Comparison of ENCODE assay signal across 8 mouse cellular contexts in genomic region chr15:82341675-82342542, GRCm38 (mm10). TPM values are rescaled to one million over a fixed set of nuclear protein-coding genes. Genes with fewer than 3 reads are reported as not detected.
DNase-seq lines count a peak whose midpoint lies in the region; ATAC-seq lines count a peak whose summit lies in the region.

No protein-coding gene starts in this region.

- peak overlapping the region; percentile 84 for H3K4me2 ChIP-seq in kidney, embryonic 14.5 days (replicated peaks; ENCODE audit: low read depth, low read length)

- no peaks in the 10 kb centered on the region for H3K36me3 ChIP-seq in kidney, embryonic 14.5 days (ENCODE audit: control insufficient read depth, insufficient read depth, low read length)

- no peaks in the 10 kb centered on the region for H3K27me3 ChIP-seq in kidney, embryonic 14.5 days (ENCODE audit: control insufficient read depth, insufficient read depth, low read length)

- H3K9ac ChIP-seq in kidney, embryonic 14.5 days (ENCODE audit: low read depth, low read length) = peak overlapping the region; percentile 36

- no peak for ATAC-seq in kidney, embryonic 14.5 days (ENCODE audit: low FRiP score, low TSS enrichment)

- no peak for DNase-seq in kidney, postnatal 14 days
- peak; percentile 71 for DNase-seq in c-Kit-positive CD71-negative TER-119-negative erythroid progenitor cells, embryonic 14.5 days (ENCODE audit: low read depth)
- DNase-seq in induced T-regulatory cell, adult 2 months (ENCODE audit: low read depth) = peak; percentile 75
- peak; percentile 55 to 75 for DNase-seq in natural killer cell, adult 2 months (ENCODE audit: low spot score in 2 of 2)
- no peak for DNase-seq in frontal cortex, postnatal 36 days (ENCODE audit: low spot score in 2 of 2)
- DNase-seq in cerebellum, postnatal 4 days (ENCODE audit: low spot score in 2 of 2) = no peak
- no peak for DNase-seq in urinary bladder, adult 2 months (ENCODE audit: low spot score)

- 60% methylated on average over 15 of the region's 15 CpGs for WGBS in kidney, embryonic 14.5 days

- H3K9me3 ChIP-seq in kidney, embryonic 14.5 days (ENCODE audit: control insufficient read depth, low read length) = no peaks in the 10 kb centered on the region

- H3K4me1 ChIP-seq in kidney, embryonic 14.5 days (ENCODE audit: control insufficient read depth, insufficient read depth, low read length) = peaks cover 19% of the 10 kb centered on the region

- H3K4me3 ChIP-seq in kidney, embryonic 14.5 days (ENCODE audit: low read length) = peak overlapping the region; percentile 51

- H3K27ac ChIP-seq in kidney, embryonic 14.5 days (ENCODE audit: low read depth, low read length) = peak overlapping the region; percentile 75; the same call in 1 of the 2 replicates

RNA-seq across cellular contexts. Expression of gene Smdt1, which starts 3.1 kb away (rescaled TPM):
- 276 and 306 TPM in 2 replicates for polyA plus RNA-seq in kidney, embryonic 14.5 days (2014; fragmentation: Nextera tagmentation; extraction: Ambion mirVana)
- 180 and 204 TPM in 2 replicates for polyA plus RNA-seq in urinary bladder, adult 2 months (2012; rRNA removed)

RNA-seq across cellular contexts. Expression of gene Pheta2, which starts 3.2 kb away (rescaled TPM):
- polyA plus RNA-seq in kidney, embryonic 14.5 days (2014; fragmentation: Nextera tagmentation; extraction: Ambion mirVana) = 4.7 and 8.9 TPM in 2 replicates
- 3.9 and 4.8 TPM in 2 replicates for polyA plus RNA-seq in urinary bladder, adult 2 months (2012; rRNA removed)

RNA-seq across cellular contexts. Expression of gene Naga, which starts 3.2 kb away (rescaled TPM):
- 43.6 and 57.3 TPM in 2 replicates for polyA plus RNA-seq in kidney, embryonic 14.5 days (2014; fragmentation: Nextera tagmentation; extraction: Ambion mirVana)
- polyA plus RNA-seq in urinary bladder, adult 2 months (2012; rRNA removed) = 84.6 and 87.2 TPM in 2 replicates

RNA-seq across cellular contexts. Expression of gene Ndufa6, which starts 12.2 kb away (rescaled TPM):
- polyA plus RNA-seq in kidney, embryonic 14.5 days (2014; fragmentation: Nextera tagmentation; extraction: Ambion mirVana) = 396 and 553 TPM in 2 replicates
- 429 and 475 TPM in 2 replicates for polyA plus RNA-seq in urinary bladder, adult 2 months (2012; rRNA removed)

RNA-seq across cellular contexts. Expression of gene Cyp2d22, which starts 38.2 kb away (rescaled TPM):
- 7.0 and 8.2 TPM in 2 replicates for polyA plus RNA-seq in kidney, embryonic 14.5 days (2014; fragmentation: Nextera tagmentation; extraction: Ambion mirVana)
- 52.5 and 56.2 TPM in 2 replicates for polyA plus RNA-seq in urinary bladder, adult 2 months (2012; rRNA removed)

Comparison
In these comparisons a context has a peak if more than half of its experiments do, and no peak if none do; other contexts are left out.
1. DNase-seq: peak in c-Kit-positive CD71-negative TER-119-negative erythroid progenitor cells, embryonic 14.5 days (single experiment), induced T-regulatory cell, adult 2 months (single experiment) and natural killer cell, adult 2 months (2 of 2); none in kidney, postnatal 14 days (single experiment), frontal cortex, postnatal 36 days (0 of 2), cerebellum, postnatal 4 days (0 of 2) and urinary bladder, adult 2 months (single experiment).